Mouse (Mus musculus): ENCODE measurements around the gene Ubtd2.

The Ubtd2 gene

GRCm38 (mm10) chr11:32544041-32544440 lies 88.9 kb downstream of the Ubtd2 start:
- no peak for DNase-seq (ENCODE audit: extremely low read depth, low read depth)

- DNase-seq (ENCODE audit: extremely low read depth, low read depth), result no peak
Observed at GRCm38 (mm10) chr11:32544497-32544896, 89.3 kb downstream of the Ubtd2 start.

- DNase-seq (ENCODE audit: extremely low read depth, low read depth), result no peak
Observed at GRCm38 (mm10) chr11:32545605-32546004, 90.4 kb downstream of the Ubtd2 start.

- no peak for DNase-seq (ENCODE audit: extremely low read depth, low read depth)
Observed at GRCm38 (mm10) chr11:32546483-32546882, 91.3 kb downstream of the Ubtd2 start.

- no peak for DNase-seq (ENCODE audit: extremely low read depth, low read depth)
Observed at GRCm38 (mm10) chr11:32547391-32547947, 92.3 kb downstream of the Ubtd2 start.

GRCm38 (mm10) chr11:32548240-32548639 lies 93.1 kb downstream of the Ubtd2 start:
- no peak for DNase-seq (ENCODE audit: extremely low read depth, low read depth)

- no peak for DNase-seq (ENCODE audit: extremely low read depth, low read depth)
Observed at GRCm38 (mm10) chr11:32549236-32549635, 94.1 kb downstream of the Ubtd2 start.

GRCm38 (mm10) chr11:32550102-32550501 lies 94.9 kb downstream of the Ubtd2 start:
- no peak for DNase-seq (ENCODE audit: extremely low read depth, low read depth)

GRCm38 (mm10) chr11:32551056-32551455 lies 95.9 kb downstream of the Ubtd2 start:
- no peak for DNase-seq (ENCODE audit: extremely low read depth, low read depth)

- DNase-seq (ENCODE audit: extremely low read depth, low read depth), result no peak
Observed at GRCm38 (mm10) chr11:32551579-32552297, 96.6 kb downstream of the Ubtd2 start.

- no peak for DNase-seq (ENCODE audit: extremely low read depth, low read depth)
Observed at GRCm38 (mm10) chr11:32552401-32553090, 97.4 kb downstream of the Ubtd2 start.

GRCm38 (mm10) chr11:32553311-32554140 lies 98.4 kb downstream of the Ubtd2 start:
- no peak for DNase-seq (ENCODE audit: extremely low read depth, low read depth)

- DNase-seq (ENCODE audit: extremely low read depth, low read depth), result no peak
Observed at GRCm38 (mm10) chr11:32554141-32555091, 99.2 kb downstream of the Ubtd2 start.

GRCm38 (mm10) chr11:32555103-32555689 lies 100.0 kb downstream of the Ubtd2 start:
- no peak for DNase-seq (ENCODE audit: extremely low read depth, low read depth)

GRCm38 (mm10) chr11:32556333-32556990 lies 101.3 kb downstream of the Ubtd2 start:
- no peak for DNase-seq (ENCODE audit: extremely low read depth, low read depth)

- DNase-seq (ENCODE audit: extremely low read depth, low read depth), result no peak
Observed at GRCm38 (mm10) chr11:32558026-32558425, 102.9 kb downstream of the Ubtd2 start.

- DNase-seq (ENCODE audit: extremely low read depth, low read depth), result no peak
Observed at GRCm38 (mm10) chr11:32558677-32559076, 103.5 kb downstream of the Ubtd2 start.

- no peak for DNase-seq (ENCODE audit: extremely low read depth, low read depth)
Observed at GRCm38 (mm10) chr11:32560015-32560770, 105.0 kb downstream of the Ubtd2 start.
